Mouse (Mus musculus) kidney, postnatal 10 days (tissue): ENCODE results near the gene Wdr91.
A peak's percentile ranks its signal among the peaks of the same experiment; 100 is the strongest.

Experiments used
- DNase-seq: peaks from one replicate; pipeline ENCODE4 v3.0.0; 2021; ENCODE audit warnings: mixed read lengths

The Wdr91 gene

GRCm38 (mm10) chr6:34914462-34914861 lies 3.8 kb upstream of the Wdr91 start:
- no peak for DNase-seq

GRCm38 (mm10) chr6:34913341-34914040 lies 2.8 kb upstream of the Wdr91 start:
- no peak for DNase-seq

- DNase-seq, result no peak
Measured at GRCm38 (mm10) chr6:34909631-34910345, 888 bp downstream of the Wdr91 start.

GRCm38 (mm10) chr6:34907696-34908260 lies 2.9 kb downstream of the Wdr91 start:
- no peak for DNase-seq

GRCm38 (mm10) chr6:34907121-34907614 lies 3.5 kb downstream of the Wdr91 start:
- DNase-seq, result no peak

- peak; percentile 54 for DNase-seq
Measured at GRCm38 (mm10) chr6:34906661-34907060, 4.0 kb downstream of the Wdr91 start.

- no peak for DNase-seq
Measured at GRCm38 (mm10) chr6:34906125-34906524, 4.6 kb downstream of the Wdr91 start.

- no peak for DNase-seq
Measured at GRCm38 (mm10) chr6:34904361-34904760, 6.3 kb downstream of the Wdr91 start.

- DNase-seq, result no peak
Measured at GRCm38 (mm10) chr6:34903851-34904250, 6.8 kb downstream of the Wdr91 start.

GRCm38 (mm10) chr6:34903441-34903840 lies 7.2 kb downstream of the Wdr91 start:
- no peak for DNase-seq

GRCm38 (mm10) chr6:34902578-34902977 lies 8.1 kb downstream of the Wdr91 start:
- DNase-seq, result no peak

GRCm38 (mm10) chr6:34901911-34902444 lies 8.7 kb downstream of the Wdr91 start:
- DNase-seq, result no peak

GRCm38 (mm10) chr6:34900990-34901389 lies 9.7 kb downstream of the Wdr91 start:
- no peak for DNase-seq

- peak; percentile 59 for DNase-seq
Measured at GRCm38 (mm10) chr6:34899127-34899526, 11.5 kb downstream of the Wdr91 start.

- no peak for DNase-seq
Measured at GRCm38 (mm10) chr6:34896168-34896780, 14.4 kb downstream of the Wdr91 start.

- no peak for DNase-seq
Measured at GRCm38 (mm10) chr6:34895569-34895968, 15.1 kb downstream of the Wdr91 start.

GRCm38 (mm10) chr6:34889185-34889584 lies 21.5 kb downstream of the Wdr91 start:
- no peak for DNase-seq

GRCm38 (mm10) chr6:34887131-34887850 lies 23.4 kb downstream of the Wdr91 start:
- no peak for DNase-seq

- DNase-seq, result no peak
Measured at GRCm38 (mm10) chr6:34884724-34885123, 26.0 kb downstream of the Wdr91 start.

- DNase-seq, result peak; percentile 71
Measured at GRCm38 (mm10) chr6:34879911-34880475, 30.7 kb downstream of the Wdr91 start.

GRCm38 (mm10) chr6:34879101-34879740 lies 31.5 kb downstream of the Wdr91 start:
- no peak for DNase-seq
